Comparison of ENCODE assay signal across 8 mouse cellular contexts in genomic region chr5:73647261-73647900, GRCm38 (mm10). TPM values are rescaled to one million over a fixed set of nuclear protein-coding genes. Genes with fewer than 3 reads are reported as not detected.
DNase-seq lines count a peak whose midpoint lies in the region; ATAC-seq and TF ChIP-seq lines count a peak whose summit lies in the region.

Gene Sgcb, minus strand, starts transcription at chr5:73647790.

- H3K27me3 ChIP-seq in embryonic facial prominence, embryonic 14.5 days (replicated peaks; ENCODE audit: control insufficient read depth, insufficient read depth, low read length), result peaks cover 47% of the 10 kb centered on the region
- H3K27me3 ChIP-seq in kidney, embryonic 14.5 days (ENCODE audit: control insufficient read depth, insufficient read depth, low read length), result peaks cover 34% of the 10 kb centered on the region
- H3K27me3 ChIP-seq in limb, embryonic 15.5 days, result peaks cover 35% of the 10 kb centered on the region
- peaks cover 24% of the 10 kb centered on the region for H3K27me3 ChIP-seq in midbrain, postnatal 0 days (ENCODE audit: insufficient read depth, low read length)

- peak within 1 kb of the TSS; percentile 84 for H3K4me2 ChIP-seq in embryonic facial prominence, embryonic 14.5 days (ENCODE audit: low read depth, low read length)
- peak within 1 kb of the TSS; percentile 76 for H3K4me2 ChIP-seq in kidney, embryonic 14.5 days (replicated peaks; ENCODE audit: low read depth, low read length)
- H3K4me2 ChIP-seq in limb, embryonic 15.5 days, result peak within 1 kb of the TSS; percentile 67
- peak within 1 kb of the TSS; percentile 72 for H3K4me2 ChIP-seq in midbrain, postnatal 0 days (ENCODE audit: low read depth, low read length, poor library complexity, severe bottlenecking)

- WGBS in embryonic facial prominence, embryonic 14.5 days, result under 1% methylated on average over 26 of the region's 62 CpGs
- WGBS in kidney, embryonic 14.5 days, result under 1% methylated on average over 61 of the region's 62 CpGs
- under 1% methylated on average over 61 of the region's 62 CpGs for WGBS in limb, embryonic 15.5 days
- under 1% methylated on average over 58 of the region's 62 CpGs for WGBS in midbrain, postnatal 0 days

- H3K27ac ChIP-seq in embryonic facial prominence, embryonic 14.5 days (replicated peaks; ENCODE audit: low read depth, low read length), result peak within 1 kb of the TSS; percentile 61; the same call in 1 of the 2 replicates
- H3K27ac ChIP-seq in kidney, embryonic 14.5 days (ENCODE audit: low read depth, low read length), result no peak within 1 kb of the TSS
- H3K27ac ChIP-seq in limb, embryonic 15.5 days, result peak within 1 kb of the TSS; percentile 83
- 0 out of 2 replicates have a peak within 1 kb of the TSS, but pooled peaks have one; percentile 4 for H3K27ac ChIP-seq in midbrain, postnatal 0 days (ENCODE audit: low read depth, low read length)

- peaks cover 5% of the 10 kb centered on the region; the same call in 1 of the 2 replicates for H3K36me3 ChIP-seq in embryonic facial prominence, embryonic 14.5 days (ENCODE audit: control insufficient read depth, insufficient read depth, low read length)
- no peaks in the 10 kb centered on the region for H3K36me3 ChIP-seq in kidney, embryonic 14.5 days (ENCODE audit: control insufficient read depth, insufficient read depth, low read length)
- peaks cover 7% of the 10 kb centered on the region; the same call in 1 of the 2 replicates for H3K36me3 ChIP-seq in limb, embryonic 15.5 days
- 0 out of 2 replicates have a peak, but pooled peaks cover 4% of the 10 kb centered on the region for H3K36me3 ChIP-seq in midbrain, postnatal 0 days (ENCODE audit: insufficient read depth, low read length)

- peak within 1 kb of the TSS; percentile 87 for H3K4me3 ChIP-seq in embryonic facial prominence, embryonic 14.5 days (ENCODE audit: low read depth, low read length)
- H3K4me3 ChIP-seq in kidney, embryonic 14.5 days (ENCODE audit: low read length), result peak within 1 kb of the TSS; percentile 67
- H3K4me3 ChIP-seq in limb, embryonic 15.5 days, result peak within 1 kb of the TSS; percentile 84
- peak within 1 kb of the TSS; percentile 71 for H3K4me3 ChIP-seq in midbrain, postnatal 0 days (ENCODE audit: low read depth, low read length)

- no peaks in the 10 kb centered on the region for H3K9me3 ChIP-seq in embryonic facial prominence, embryonic 14.5 days (ENCODE audit: control insufficient read depth, low read length)
- no peaks in the 10 kb centered on the region for H3K9me3 ChIP-seq in kidney, embryonic 14.5 days (ENCODE audit: control insufficient read depth, low read length)
- H3K9me3 ChIP-seq in limb, embryonic 15.5 days, result no peaks in the 10 kb centered on the region
- no peaks in the 10 kb centered on the region for H3K9me3 ChIP-seq in midbrain, postnatal 0 days (ENCODE audit: low read length)

- ATAC-seq in embryonic facial prominence, embryonic 14.5 days (ENCODE audit: low read depth), result peak; percentile 90
- peak; percentile 87 for ATAC-seq in kidney, embryonic 14.5 days (ENCODE audit: low FRiP score, low TSS enrichment)
- peak; percentile 71 for ATAC-seq in limb, embryonic 15.5 days (ENCODE audit: insufficient number of reproducible peaks, low FRiP score, low TSS enrichment, low read depth)
- peak; percentile 83 for ATAC-seq in midbrain, postnatal 0 days (ENCODE audit: low FRiP score)

- peaks cover 15% of the 10 kb centered on the region; the same call in 1 of the 2 replicates for H3K4me1 ChIP-seq in embryonic facial prominence, embryonic 14.5 days (ENCODE audit: control insufficient read depth, insufficient read depth, low read length)
- H3K4me1 ChIP-seq in kidney, embryonic 14.5 days (ENCODE audit: control insufficient read depth, insufficient read depth, low read length), result peaks cover 17% of the 10 kb centered on the region
- H3K4me1 ChIP-seq in limb, embryonic 15.5 days, result peaks cover 33% of the 10 kb centered on the region
- H3K4me1 ChIP-seq in midbrain, postnatal 0 days (ENCODE audit: insufficient read depth, low read length), result peaks cover 7% of the 10 kb centered on the region; the same call in 1 of the 2 replicates

- peak; percentile 84 for DNase-seq in 3134 (ENCODE audit: extremely low read depth, insufficient read length, low spot score)
- peak; percentile 91 to 93 for DNase-seq in adrenal gland, postnatal 36 days
- DNase-seq in embryonic facial prominence, embryonic 14.5 days (ENCODE audit: low spot score), result peak; percentile 91
- DNase-seq in heart, adult 9 months (ENCODE audit: low spot score in 2 of 2), result peak; percentile 90 to 92
- peak; percentile 76 for DNase-seq in midbrain, postnatal 0 days (ENCODE audit: low spot score)
- peak; percentile 56 to 69 for DNase-seq in spleen, postnatal 14 days (ENCODE audit: low spot score in 2 of 2)

- TF ChIP-seq CTCF in midbrain, postnatal 0 days (IDR thresholded peaks at IDR 0.05), result no peak

- H3K9ac ChIP-seq in embryonic facial prominence, embryonic 14.5 days (ENCODE audit: low read depth, low read length), result peak within 1 kb of the TSS; percentile 85
- peak within 1 kb of the TSS; percentile 63 for H3K9ac ChIP-seq in kidney, embryonic 14.5 days (ENCODE audit: low read depth, low read length)
- peak within 1 kb of the TSS; percentile 74 for H3K9ac ChIP-seq in limb, embryonic 15.5 days
- H3K9ac ChIP-seq in midbrain, postnatal 0 days (replicated peaks; ENCODE audit: low read length, poor library complexity, severe bottlenecking), result peak within 1 kb of the TSS; percentile 71

RNA-seq across cellular contexts. Expression of gene Sgcb, which starts in this region (rescaled TPM):
- total RNA-seq in adrenal gland, postnatal 36 days (2021), result 10 to 100 TPM; 23.2 to 25.7 TPM
- 54.3 and 55.3 TPM in 2 replicates for polyA plus RNA-seq in embryonic facial prominence, embryonic 14.5 days (2014; fragmentation: Nextera tagmentation; extraction: Ambion mirVana)
- 16.7 and 23.2 TPM in 2 replicates for polyA plus RNA-seq in kidney, embryonic 14.5 days (2014; fragmentation: Nextera tagmentation; extraction: Ambion mirVana)
- 48.0 and 62.6 TPM in 2 replicates for polyA plus RNA-seq in limb, embryonic 15.5 days (2015; fragmentation: Nextera tagmentation; extraction: Ambion mirVana)
- total RNA-seq in midbrain, postnatal 0 days (2014; rRNA removed), result 24.7 TPM in 2 replicates
- 49.7 and 53.5 TPM in 2 replicates for polyA plus RNA-seq in midbrain, postnatal 0 days (2015; fragmentation: Nextera tagmentation; extraction: Ambion mirVana)
